Mouse (Mus musculus): ENCODE results near the gene L3mbtl3. TPM values are rescaled to one million over a fixed set of nuclear protein-coding genes. Genes with fewer than 3 reads are reported as not detected.

L3mbtl3 gene
- polyA plus RNA-seq, 2 experiments: 0.94 to 2.3 TPM

- peaks cover 24% of the 10 kb centered on the region for H3K27me3 ChIP-seq (ENCODE audit: control insufficient read depth, insufficient read depth, low read length)
- TF ChIP-seq EP300 (IDR thresholded peaks at IDR 0.05; ENCODE audit: low read depth) (no peak), CTCF (IDR thresholded peaks at IDR 0.05; ENCODE audit: low read depth) (no peak)
- H3K9me3 ChIP-seq (ENCODE audit: control insufficient read depth, low read length): no peaks in the 10 kb centered on the region
- WGBS (ENCODE audit: insufficient replicate concordance): 0% methylated on average over 27 of the region's 30 CpGs
- H3K27ac ChIP-seq: no peak overlapping the region
- peak overlapping the region; percentile 61 to 70 for H3K4me3 ChIP-seq (ENCODE audit: insufficient read depth in 1 of 2, low read depth in 2 of 2, low read length in 2 of 2)
- no peaks in the 10 kb centered on the region for H3K4me1 ChIP-seq (replicated peaks; ENCODE audit: control insufficient read depth in 2 of 2, insufficient read depth in 2 of 2, low read length in 1 of 2)
- ATAC-seq (ENCODE audit: insufficient read depth): peak; percentile 30; the same call in 1 of the 2 replicates
- peak overlapping the region; percentile 56 for H3K9ac ChIP-seq (replicated peaks)
- peak overlapping the region; percentile 85 for H3K4me2 ChIP-seq (ENCODE audit: low read depth)
- no peak for DNase-seq (ENCODE audit: low read depth in 3 of 3, low spot score in 3 of 3)
- H3K36me3 ChIP-seq (replicated peaks; ENCODE audit: control insufficient read depth, insufficient read depth, low read depth): no peaks in the 10 kb centered on the region
These were observed 420 bp downstream of the L3mbtl3 start for GRCm38 (mm10) chr10:26375351-26375751.

- under 1% methylated on average over 71 of the region's 101 CpGs for WGBS (ENCODE audit: insufficient replicate concordance)
- H3K4me2 ChIP-seq (ENCODE audit: low read depth): peak overlapping the region; percentile 85
- no peak for TF ChIP-seq EP300 (IDR thresholded peaks at IDR 0.05; ENCODE audit: low read depth)
- TF ChIP-seq CTCF (IDR thresholded peaks at IDR 0.05; ENCODE audit: low read depth): no peak
- H3K36me3 ChIP-seq (replicated peaks; ENCODE audit: control insufficient read depth, insufficient read depth, low read depth): no peaks in the 10 kb centered on the region
- H3K9me3 ChIP-seq (ENCODE audit: control insufficient read depth, low read length): no peaks in the 10 kb centered on the region
- H3K27me3 ChIP-seq (ENCODE audit: control insufficient read depth, insufficient read depth, low read length): peaks cover 24% of the 10 kb centered on the region
- H3K9ac ChIP-seq (replicated peaks): peak overlapping the region; percentile 56
- peak; percentile 56 for ATAC-seq (ENCODE audit: insufficient read depth)
- DNase-seq (ENCODE audit: low read depth in 3 of 3, low spot score in 3 of 3): no peak
- peak overlapping the region; percentile 70 to 96 for H3K4me3 ChIP-seq (ENCODE audit: insufficient read depth in 1 of 2, low read depth in 2 of 2, low read length in 2 of 2)
- no peaks in the 10 kb centered on the region for H3K4me1 ChIP-seq (replicated peaks; ENCODE audit: control insufficient read depth in 2 of 2, insufficient read depth in 2 of 2, low read length in 1 of 2)
- no peak overlapping the region for H3K27ac ChIP-seq
These were observed 1.1 kb downstream of the L3mbtl3 start for GRCm38 (mm10) chr10:26374436-26375311.

DNA sequence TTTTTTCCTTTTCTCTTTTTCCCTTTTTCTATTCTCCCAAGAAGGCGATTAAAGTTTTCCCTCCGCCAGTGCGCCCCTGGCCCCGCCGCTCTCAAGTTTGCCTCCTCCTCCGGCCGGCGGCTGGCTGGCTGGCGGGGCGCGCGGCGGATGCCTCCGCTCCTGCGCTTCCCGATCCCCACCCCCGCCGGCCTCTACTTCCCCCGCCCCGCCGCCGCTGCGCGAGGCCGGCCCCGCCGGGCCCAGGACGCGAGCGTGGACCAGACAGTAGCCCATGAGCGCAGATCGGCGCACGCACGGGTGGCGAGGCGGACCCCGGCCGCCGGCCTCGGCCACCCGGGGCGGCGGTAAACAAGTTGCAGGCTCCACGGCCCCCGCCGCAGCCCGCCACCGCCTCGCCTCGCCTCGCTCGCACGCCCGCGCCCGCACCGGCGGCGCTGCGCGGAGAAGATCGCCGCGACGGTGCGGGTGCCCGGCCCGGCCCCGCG lies 1.8 kb downstream of the L3mbtl3 start:
- Histone ChIP-seq H3K4me2 (ENCODE audit: low read depth) (peak overlapping the region; percentile 85), H3K4me1 (replicated peaks; ENCODE audit: control insufficient read depth in 2 of 2, insufficient read depth in 2 of 2, low read length in 1 of 2) (no peaks in the 10 kb centered on the region), H3K9ac (replicated peaks) (peak overlapping the region; percentile 56), H3K27me3 (ENCODE audit: control insufficient read depth, insufficient read depth, low read length) (peaks cover 24% of the 10 kb centered on the region), H3K36me3 (replicated peaks; ENCODE audit: control insufficient read depth, insufficient read depth, low read depth) (no peaks in the 10 kb centered on the region), H3K27ac (no peak overlapping the region), H3K4me3 (ENCODE audit: insufficient read depth in 1 of 2, low read depth in 2 of 2, low read length in 2 of 2) (peak overlapping the region; percentile 70 to 96), H3K9me3 (ENCODE audit: control insufficient read depth, low read length) (no peaks in the 10 kb centered on the region)
- peak; percentile 44; the same call in 1 of the 2 replicates for ATAC-seq (ENCODE audit: insufficient read depth)
- TF ChIP-seq CTCF (IDR thresholded peaks at IDR 0.05; ENCODE audit: low read depth) (no peak), EP300 (IDR thresholded peaks at IDR 0.05; ENCODE audit: low read depth) (no peak)
- no peak for DNase-seq (ENCODE audit: low read depth in 3 of 3, low spot score in 3 of 3)
- WGBS (ENCODE audit: insufficient replicate concordance): under 1% methylated on average over 70 of the region's 71 CpGs

DNA sequence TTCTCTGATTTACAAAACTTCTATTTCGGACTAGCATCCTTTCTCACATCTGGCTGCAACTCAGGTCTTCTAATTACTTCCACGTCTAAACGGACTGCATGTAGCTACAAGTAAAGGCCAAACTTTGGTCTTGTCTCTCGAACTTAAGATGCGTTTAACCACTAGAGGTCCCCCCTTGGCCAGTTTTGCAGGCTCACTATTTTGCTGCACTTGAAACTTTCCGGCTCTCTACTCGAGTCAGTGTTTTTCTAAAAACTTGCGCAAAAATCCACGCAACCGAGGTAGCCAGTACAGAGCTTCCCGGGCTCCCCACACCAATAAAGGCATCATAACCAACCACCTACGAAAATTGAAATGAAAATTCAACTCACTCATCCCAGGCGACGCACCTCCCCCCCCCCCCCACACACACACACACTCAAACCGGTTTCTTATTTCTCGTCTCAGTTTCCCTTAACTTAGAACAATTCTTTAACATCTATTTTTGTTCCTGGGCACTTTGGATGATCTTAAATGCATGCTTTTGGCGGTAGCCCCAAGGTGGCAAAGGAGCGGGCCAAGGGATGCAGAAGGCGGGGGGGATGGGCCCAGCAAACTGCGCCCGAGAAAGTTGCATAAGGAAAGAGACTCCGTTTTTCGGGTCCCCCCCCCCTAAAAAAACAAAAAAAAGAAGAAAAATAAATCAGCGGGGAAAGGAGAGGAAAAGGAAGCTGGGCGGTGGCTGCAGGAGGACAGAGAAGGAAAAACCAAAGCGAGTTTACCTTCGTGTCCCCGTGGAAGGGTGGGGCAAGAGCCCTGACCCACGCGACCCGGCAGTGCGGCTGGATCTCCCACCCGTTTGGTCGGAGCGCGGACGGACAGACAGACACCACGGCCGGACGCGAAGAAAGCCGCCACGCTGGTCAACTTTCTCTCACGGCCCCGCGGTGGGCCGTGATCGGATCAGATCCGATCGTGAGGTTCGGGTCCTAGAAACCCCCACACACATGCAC lies 2.5 kb downstream of the L3mbtl3 start:
- no peaks in the 10 kb centered on the region for H3K4me1 ChIP-seq (replicated peaks; ENCODE audit: control insufficient read depth in 2 of 2, insufficient read depth in 2 of 2, low read length in 1 of 2)
- H3K27me3 ChIP-seq (ENCODE audit: control insufficient read depth, insufficient read depth, low read length): peaks cover 24% of the 10 kb centered on the region
- under 1% methylated on average over 50 of the region's 51 CpGs for WGBS (ENCODE audit: insufficient replicate concordance)
- no peaks in the 10 kb centered on the region for H3K9me3 ChIP-seq (ENCODE audit: control insufficient read depth, low read length)
- peak overlapping the region; percentile 70 to 96 for H3K4me3 ChIP-seq (ENCODE audit: insufficient read depth in 1 of 2, low read depth in 2 of 2, low read length in 2 of 2)
- peak overlapping the region; percentile 85 for H3K4me2 ChIP-seq (ENCODE audit: low read depth)
- ATAC-seq (ENCODE audit: insufficient read depth): no peak
- H3K9ac ChIP-seq (replicated peaks): peak overlapping the region; percentile 56
- no peaks in the 10 kb centered on the region for H3K36me3 ChIP-seq (replicated peaks; ENCODE audit: control insufficient read depth, insufficient read depth, low read depth)
- peak; percentile 55 to 64 (median 62) for DNase-seq (ENCODE audit: low read depth in 3 of 3, low spot score in 3 of 3)
- peak; percentile 56 for TF ChIP-seq CTCF (IDR thresholded peaks at IDR 0.05; ENCODE audit: low read depth)
- no peak for TF ChIP-seq EP300 (IDR thresholded peaks at IDR 0.05; ENCODE audit: low read depth)
- H3K27ac ChIP-seq: no peak overlapping the region
